Mouse (Mus musculus): ENCODE data around the gene Pgm1. TPM values are rescaled to one million over a fixed set of nuclear protein-coding genes. Genes with fewer than 3 reads are reported as not detected.

The Pgm1 gene
- polyA plus RNA-seq (2015; fragmentation: Nextera tagmentation; extraction: Ambion mirVana): 45.4 and 49.7 TPM in 2 replicates

DNA sequence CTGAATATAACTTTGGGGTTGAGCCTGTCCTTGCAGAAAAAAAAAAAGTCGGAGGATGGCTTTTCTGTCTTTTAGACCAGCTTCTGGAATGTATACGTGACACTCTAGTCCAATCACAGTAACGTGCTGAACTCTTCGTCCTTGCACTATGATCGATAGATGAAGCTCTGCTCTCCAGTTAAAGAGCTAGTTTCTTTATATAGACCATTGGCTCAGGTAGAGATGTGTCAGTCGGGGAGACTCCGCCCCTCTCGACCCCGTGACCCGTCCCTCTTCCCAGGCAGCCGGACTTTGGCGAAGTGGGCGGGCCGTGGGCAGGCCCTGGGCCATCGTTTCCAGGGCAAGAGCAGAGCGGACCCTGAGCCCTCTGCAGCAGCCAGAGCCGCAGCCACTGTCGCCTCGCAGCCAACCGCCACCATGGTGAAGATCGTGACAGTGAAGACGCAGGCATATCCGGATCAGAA lies at the start of gene Pgm1:
TSS of gene Pgm1 (plus strand) at position 266 of the 464 bp plus-strand sequence.
- Histone ChIP-seq H3K27me3 (no peaks in the 10 kb centered on the region), H3K27ac (replicated peaks) (peak within 1 kb of the TSS; percentile 87), H3K36me3 (no peaks in the 10 kb centered on the region), H3K4me3 (replicated peaks) (peak within 1 kb of the TSS; percentile 59), H3K4me2 (replicated peaks) (peak within 1 kb of the TSS; percentile 80), H3K9me3 (replicated peaks) (no peaks in the 10 kb centered on the region), H3K4me1 (peaks cover 16% of the 10 kb centered on the region), H3K9ac (peak within 1 kb of the TSS; percentile 63)
- ATAC-seq (ENCODE audit: insufficient number of reproducible peaks, low FRiP score, low TSS enrichment, low read depth): peak; percentile 83
- 3% methylated on average over 23 of the region's 23 CpGs for WGBS

DNA sequence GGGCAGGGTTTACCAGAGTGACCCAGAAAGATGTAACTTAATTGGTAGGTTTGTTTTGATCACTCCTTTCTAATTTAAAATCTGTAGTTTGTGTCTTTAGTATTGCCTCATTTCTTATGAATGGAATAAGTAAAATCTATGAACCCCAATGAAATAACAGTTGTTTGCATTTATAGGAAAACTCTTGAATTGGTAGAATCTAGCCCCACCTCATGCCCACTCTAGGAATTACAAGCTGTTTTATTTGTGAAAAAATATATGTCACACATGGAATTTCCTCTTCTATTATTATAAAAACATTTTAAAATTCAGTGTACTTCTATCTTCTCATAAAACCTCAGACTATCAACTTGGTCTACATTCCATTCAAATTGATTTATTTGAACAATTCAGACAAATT lies 47.3 kb upstream of the Pgm1 start:
- Histone ChIP-seq H3K36me3 (no peaks in the 10 kb centered on the region), H3K9ac (no peak overlapping the region), H3K4me1 (no peaks in the 10 kb centered on the region), H3K9me3 (replicated peaks) (no peaks in the 10 kb centered on the region), H3K4me2 (replicated peaks) (no peak overlapping the region), H3K4me3 (replicated peaks) (no peak overlapping the region), H3K27me3 (no peaks in the 10 kb centered on the region), H3K27ac (replicated peaks) (no peak overlapping the region)
- ATAC-seq (ENCODE audit: insufficient number of reproducible peaks, low FRiP score, low TSS enrichment, low read depth): no peak

DNA sequence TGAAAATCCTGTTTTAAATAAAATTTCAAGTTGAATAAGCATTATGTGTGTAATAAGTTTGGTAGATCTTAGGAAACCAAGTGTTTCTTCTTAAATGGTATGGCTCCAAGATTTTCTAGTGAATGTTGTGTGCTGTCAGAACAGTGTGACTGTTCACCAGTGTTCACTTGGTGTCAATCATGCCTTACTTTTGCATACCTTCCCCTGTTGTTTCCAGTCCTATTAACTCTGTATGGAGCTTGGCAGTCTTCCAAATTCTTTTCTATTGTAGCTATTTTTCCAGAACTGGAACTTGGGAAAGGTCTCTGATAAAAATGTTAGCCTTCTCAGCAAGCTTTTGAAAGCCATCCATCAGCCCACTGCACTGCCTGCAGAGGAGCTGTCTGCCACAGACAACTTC lies 46.8 kb upstream of the Pgm1 start:
- H3K9me3 ChIP-seq (replicated peaks): no peaks in the 10 kb centered on the region
- no peak for ATAC-seq (ENCODE audit: insufficient number of reproducible peaks, low FRiP score, low TSS enrichment, low read depth)

DNA sequence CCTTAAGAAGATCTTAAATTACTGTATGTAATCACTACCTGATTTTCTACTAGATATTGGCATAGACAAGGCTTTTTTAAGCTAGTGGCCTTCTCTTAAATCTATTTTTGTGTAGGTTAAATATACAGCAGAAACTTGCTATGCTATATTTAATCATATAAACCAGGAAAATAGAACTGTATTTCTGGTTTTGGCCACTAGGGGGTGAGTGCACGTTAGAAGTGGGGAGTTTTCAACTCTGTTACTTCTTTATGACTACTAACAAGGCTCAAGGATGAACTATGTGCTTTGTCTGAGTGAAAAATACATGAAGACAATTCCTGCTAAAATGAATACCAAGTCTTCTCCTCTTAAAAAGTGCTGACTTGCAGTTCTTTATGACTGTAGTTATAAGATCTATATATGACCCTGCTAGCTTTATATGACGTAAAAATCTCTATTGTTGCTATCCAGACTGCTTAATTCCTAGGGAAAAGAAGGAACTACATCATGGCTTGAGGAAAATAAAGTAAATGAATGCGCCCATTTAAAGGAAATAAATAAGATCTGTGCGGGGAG lies 15.2 kb upstream of the Pgm1 start:
- no peak overlapping the region for H3K9ac ChIP-seq
- no peak overlapping the region for H3K4me3 ChIP-seq (replicated peaks)
- H3K36me3 ChIP-seq: no peaks in the 10 kb centered on the region
- ATAC-seq (ENCODE audit: insufficient number of reproducible peaks, low FRiP score, low TSS enrichment, low read depth): no peak
- no peak overlapping the region for H3K4me2 ChIP-seq (replicated peaks)
- 70% methylated on average over 4 of the region's 4 CpGs for WGBS
- no peaks in the 10 kb centered on the region for H3K4me1 ChIP-seq
- H3K9me3 ChIP-seq (replicated peaks): no peaks in the 10 kb centered on the region
- H3K27ac ChIP-seq (replicated peaks): no peak overlapping the region
- no peaks in the 10 kb centered on the region for H3K27me3 ChIP-seq

More for the DNA sequence above, 46.8 kb upstream of the Pgm1 start:
- Histone ChIP-seq H3K27me3 (no peaks in the 10 kb centered on the region), H3K27ac (replicated peaks) (no peak overlapping the region), H3K4me1 (no peaks in the 10 kb centered on the region), H3K9ac (no peak overlapping the region), H3K4me3 (replicated peaks) (no peak overlapping the region), H3K36me3 (no peaks in the 10 kb centered on the region), H3K4me2 (replicated peaks) (no peak overlapping the region)

- H3K36me3 ChIP-seq: no peaks in the 10 kb centered on the region
- peaks cover 14% of the 10 kb centered on the region for H3K4me1 ChIP-seq
- H3K27ac ChIP-seq (replicated peaks): no peak overlapping the region
- no peaks in the 10 kb centered on the region for H3K9me3 ChIP-seq (replicated peaks)
- no peak for ATAC-seq (ENCODE audit: insufficient number of reproducible peaks, low FRiP score, low TSS enrichment, low read depth)
- no peak overlapping the region for H3K9ac ChIP-seq
- no peak overlapping the region for H3K4me2 ChIP-seq (replicated peaks)
- H3K4me3 ChIP-seq (replicated peaks): no peak overlapping the region
- no peaks in the 10 kb centered on the region for H3K27me3 ChIP-seq
- WGBS: 87% methylated on average over 4 of the region's 4 CpGs
These were observed 2.8 kb upstream of the Pgm1 start for GRCm38 (mm10) chr4:99926380-99926779.

DNA sequence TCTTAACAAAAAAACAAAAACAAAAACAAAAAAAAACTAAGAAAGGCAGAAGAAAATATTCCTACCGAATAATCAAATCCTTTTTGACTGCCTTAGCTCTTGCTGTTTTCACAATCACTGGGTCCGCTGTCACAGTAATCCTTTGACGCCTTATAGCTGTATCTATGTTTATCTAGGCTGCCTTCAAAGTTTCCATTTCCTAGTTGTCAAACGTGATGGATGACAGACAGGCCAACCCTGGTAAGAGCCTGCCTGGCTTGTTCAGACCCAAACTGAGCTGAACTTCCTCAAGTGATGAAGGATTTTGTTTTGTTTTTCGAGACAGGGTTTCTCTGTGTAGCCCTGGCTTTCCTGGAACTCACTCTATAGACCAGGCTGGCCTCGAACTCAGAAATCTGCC lies 693 bp upstream of the Pgm1 start:
- 66% methylated on average over 6 of the region's 6 CpGs for WGBS

GRCm38 (mm10) chr4:99929613-99930517 lies 651 bp downstream of the Pgm1 start, which contains the start of gene Itgb3bp:
Itgb3bp (minus strand) TSS chr4:99929813.
- 1% methylated on average over 56 of the region's 57 CpGs for WGBS
- Histone ChIP-seq H3K36me3 (no peaks in the 10 kb centered on the region), H3K4me3 (replicated peaks) (peak within 1 kb of the TSS; percentile 59), H3K9ac (peak within 1 kb of the TSS; percentile 63), H3K4me2 (replicated peaks) (peak within 1 kb of the TSS; percentile 80), H3K9me3 (replicated peaks) (no peaks in the 10 kb centered on the region), H3K27ac (replicated peaks) (peak within 1 kb of the TSS; percentile 87), H3K4me1 (peaks cover 16% of the 10 kb centered on the region), H3K27me3 (no peaks in the 10 kb centered on the region)
- peak; percentile 90 for ATAC-seq (ENCODE audit: insufficient number of reproducible peaks, low FRiP score, low TSS enrichment, low read depth)

More for the DNA sequence above, 693 bp upstream of the Pgm1 start:
- Histone ChIP-seq H3K9ac (no peak overlapping the region), H3K36me3 (no peaks in the 10 kb centered on the region), H3K4me1 (peaks cover 16% of the 10 kb centered on the region), H3K4me2 (replicated peaks) (no peak overlapping the region), H3K4me3 (replicated peaks) (no peak overlapping the region), H3K27ac (replicated peaks) (no peak overlapping the region), H3K27me3 (no peaks in the 10 kb centered on the region), H3K9me3 (replicated peaks) (no peaks in the 10 kb centered on the region)
- ATAC-seq (ENCODE audit: insufficient number of reproducible peaks, low FRiP score, low TSS enrichment, low read depth): no peak

- no peak for ATAC-seq (ENCODE audit: insufficient number of reproducible peaks, low FRiP score, low TSS enrichment, low read depth)
- peak overlapping the region; percentile 80 for H3K4me2 ChIP-seq (replicated peaks)
These were observed 1.5 kb downstream of the Pgm1 start for GRCm38 (mm10) chr4:99930518-99931239.

GRCm38 (mm10) chr4:99931240-99931580 lies 2.0 kb downstream of the Pgm1 start:
- ATAC-seq (ENCODE audit: insufficient number of reproducible peaks, low FRiP score, low TSS enrichment, low read depth): no peak
- 77% methylated on average over 11 of the region's 11 CpGs for WGBS
- Histone ChIP-seq H3K27me3 (no peaks in the 10 kb centered on the region), H3K36me3 (no peaks in the 10 kb centered on the region), H3K4me1 (peaks cover 16% of the 10 kb centered on the region), H3K4me2 (replicated peaks) (peak overlapping the region; percentile 80; the same call in 1 of the 2 replicates), H3K9me3 (replicated peaks) (no peaks in the 10 kb centered on the region), H3K27ac (replicated peaks) (0 out of 2 replicates have a peak overlapping the region, but pooled peaks have one; percentile 60), H3K9ac (0 out of 2 replicates have a peak overlapping the region, but pooled peaks have one; percentile 6), H3K4me3 (replicated peaks) (no peak overlapping the region)

More at GRCm38 (mm10) chr4:99930518-99931239, 1.5 kb downstream of the Pgm1 start:
- Histone ChIP-seq H3K9me3 (replicated peaks) (no peaks in the 10 kb centered on the region), H3K4me1 (peaks cover 16% of the 10 kb centered on the region), H3K4me3 (replicated peaks) (peak overlapping the region; percentile 59), H3K9ac (no peak overlapping the region), H3K36me3 (no peaks in the 10 kb centered on the region), H3K27me3 (no peaks in the 10 kb centered on the region), H3K27ac (replicated peaks) (peak overlapping the region; percentile 60)
- WGBS: 33% methylated on average over 10 of the region's 10 CpGs

DNA sequence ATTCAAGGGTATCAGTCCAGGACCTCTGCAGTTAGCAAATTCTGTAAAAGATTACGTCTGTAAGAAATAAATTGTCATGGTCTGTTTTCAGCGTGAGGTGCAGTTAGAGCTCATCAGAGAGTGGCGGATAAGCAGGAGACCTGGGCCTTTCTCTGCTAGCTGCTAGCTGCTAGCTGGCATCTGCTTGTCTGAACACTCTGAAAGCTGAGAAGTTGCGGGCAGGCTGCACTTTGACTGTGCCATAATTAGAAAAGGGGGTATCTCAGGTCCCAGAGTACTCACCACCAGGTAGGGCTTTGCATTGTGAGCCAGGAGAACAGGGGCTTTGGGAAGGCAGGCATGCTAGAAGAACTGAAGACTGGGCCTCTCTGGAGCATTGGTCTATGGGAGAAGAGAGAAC lies 2.6 kb downstream of the Pgm1 start:
- Histone ChIP-seq H3K9ac (0 out of 2 replicates have a peak overlapping the region, but pooled peaks have one; percentile 6), H3K9me3 (replicated peaks) (no peaks in the 10 kb centered on the region), H3K4me1 (peaks cover 16% of the 10 kb centered on the region), H3K27ac (replicated peaks) (no peak overlapping the region), H3K27me3 (no peaks in the 10 kb centered on the region), H3K36me3 (no peaks in the 10 kb centered on the region), H3K4me2 (replicated peaks) (no peak overlapping the region), H3K4me3 (replicated peaks) (no peak overlapping the region)
- WGBS: 77% methylated on average over 4 of the region's 4 CpGs
- ATAC-seq (ENCODE audit: insufficient number of reproducible peaks, low FRiP score, low TSS enrichment, low read depth): no peak

GRCm38 (mm10) chr4:99934859-99935258 lies 5.6 kb downstream of the Pgm1 start:
- no peaks in the 10 kb centered on the region for H3K27me3 ChIP-seq
- H3K4me2 ChIP-seq (replicated peaks): no peak overlapping the region
- 87% methylated on average over 7 of the region's 7 CpGs for WGBS
- no peak for ATAC-seq (ENCODE audit: insufficient number of reproducible peaks, low FRiP score, low TSS enrichment, low read depth)
- no peak overlapping the region for H3K9ac ChIP-seq
- H3K9me3 ChIP-seq (replicated peaks): no peaks in the 10 kb centered on the region
- no peaks in the 10 kb centered on the region for H3K36me3 ChIP-seq
- H3K27ac ChIP-seq (replicated peaks): no peak overlapping the region
- no peak overlapping the region for H3K4me3 ChIP-seq (replicated peaks)
- peaks cover 15% of the 10 kb centered on the region for H3K4me1 ChIP-seq
